Mouse (Mus musculus): ENCODE results near the gene Mcrip2. TPM values are rescaled to one million over a fixed set of nuclear protein-coding genes. Genes with fewer than 3 reads are reported as not detected.

Mcrip2 gene
- polyA plus RNA-seq, 1 experiment from 2014 or later: 49.4 TPM

DNA sequence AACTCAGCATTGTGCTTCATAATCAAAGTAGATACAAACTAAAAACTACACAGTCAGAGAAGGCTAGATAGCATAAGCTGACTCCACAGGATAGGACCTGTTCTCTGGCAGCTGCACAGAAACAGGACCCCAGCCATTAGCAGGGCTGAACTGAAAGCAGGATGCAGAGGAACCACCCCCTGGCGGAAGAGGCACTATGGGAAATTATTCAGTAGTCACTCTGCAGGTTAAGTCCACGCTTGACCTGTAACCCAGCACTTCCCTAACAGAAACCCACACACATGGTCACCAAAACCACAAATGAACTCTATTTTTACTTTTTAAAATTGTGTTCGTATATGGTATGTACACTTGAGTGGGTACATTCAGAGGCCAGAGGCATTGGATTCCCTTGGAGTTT lies 34.5 kb upstream of the Mcrip2 start:
- Histone ChIP-seq H3K9me3 (replicated peaks; ENCODE audit: control insufficient read depth, low read length) (no peaks in the 10 kb centered on the region), H3K4me1 (ENCODE audit: control insufficient read depth, insufficient read depth, low read length) (no peaks in the 10 kb centered on the region), H3K4me2 (ENCODE audit: low read depth, low read length) (no peak overlapping the region), H3K36me3 (ENCODE audit: control insufficient read depth, insufficient read depth, low read length) (0 out of 2 replicates have a peak, but pooled peaks cover 8% of the 10 kb centered on the region), H3K27me3 (ENCODE audit: control insufficient read depth, insufficient read depth, low read length) (no peaks in the 10 kb centered on the region), H3K9ac (ENCODE audit: low read length) (no peak overlapping the region), H3K4me3 (replicated peaks; ENCODE audit: low read length) (no peak overlapping the region), H3K27ac (ENCODE audit: low read length) (no peak overlapping the region)
- no peak for ATAC-seq (ENCODE audit: insufficient read depth, low FRiP score)
- WGBS: 78% methylated on average over 3 of the region's 3 CpGs

DNA sequence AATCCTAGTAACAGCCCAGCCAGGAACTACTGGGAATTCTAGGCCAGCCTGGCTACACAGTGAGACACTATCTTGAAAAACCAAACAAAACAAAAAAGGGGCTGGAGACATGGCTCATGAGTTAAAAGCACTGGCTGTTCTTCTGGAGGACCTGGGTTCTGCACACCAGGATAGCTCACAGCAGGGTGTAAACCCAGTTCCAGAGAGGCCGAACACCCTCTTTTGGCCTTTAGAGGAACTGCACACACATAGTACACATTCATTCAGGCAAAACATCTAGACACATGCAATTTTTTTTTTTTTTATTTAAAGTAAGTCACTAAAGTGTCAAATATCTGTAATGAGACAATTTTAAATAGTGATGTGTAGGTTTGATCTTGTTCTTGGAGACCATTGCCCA lies 31.6 kb upstream of the Mcrip2 start:
- no peak for ATAC-seq (ENCODE audit: insufficient read depth, low FRiP score)
- H3K27me3 ChIP-seq (ENCODE audit: control insufficient read depth, insufficient read depth, low read length): no peaks in the 10 kb centered on the region
- no peaks in the 10 kb centered on the region for H3K9me3 ChIP-seq (replicated peaks; ENCODE audit: control insufficient read depth, low read length)
- H3K4me2 ChIP-seq (ENCODE audit: low read depth, low read length): no peak overlapping the region
- no peak overlapping the region for H3K9ac ChIP-seq (ENCODE audit: low read length)
- H3K27ac ChIP-seq (ENCODE audit: low read length): no peak overlapping the region
- no peak overlapping the region for H3K4me3 ChIP-seq (replicated peaks; ENCODE audit: low read length)
- WGBS: 97% methylated on average over 1 of the region's 1 CpGs
- no peaks in the 10 kb centered on the region for H3K4me1 ChIP-seq (ENCODE audit: control insufficient read depth, insufficient read depth, low read length)
- H3K36me3 ChIP-seq (ENCODE audit: control insufficient read depth, insufficient read depth, low read length): 0 out of 2 replicates have a peak, but pooled peaks cover 8% of the 10 kb centered on the region

DNA sequence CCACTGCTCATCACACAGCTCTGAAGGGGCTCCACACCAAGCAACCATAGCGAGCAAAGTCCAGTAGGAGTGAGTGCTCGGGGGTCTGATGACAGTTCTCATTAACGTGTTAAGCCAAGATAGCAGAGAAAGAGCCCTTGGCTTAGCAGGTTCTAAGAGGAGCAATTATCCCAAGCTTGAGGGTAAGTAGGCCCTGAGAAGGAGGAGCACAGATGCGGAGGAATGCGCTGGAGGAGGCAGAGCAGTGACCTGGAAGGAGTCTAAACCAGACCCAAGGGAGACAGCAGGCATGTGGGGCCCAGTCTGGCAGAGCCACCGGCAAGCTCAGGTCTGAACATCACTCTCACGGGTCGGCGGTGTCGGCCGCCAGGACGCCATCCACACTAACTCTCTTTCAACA lies 27.3 kb upstream of the Mcrip2 start:
- 71% methylated on average over 12 of the region's 12 CpGs for WGBS
- no peak overlapping the region for H3K4me2 ChIP-seq (ENCODE audit: low read depth, low read length)
- 0 out of 2 replicates have a peak, but pooled peaks cover 7% of the 10 kb centered on the region for H3K36me3 ChIP-seq (ENCODE audit: control insufficient read depth, insufficient read depth, low read length)
- ATAC-seq (ENCODE audit: insufficient read depth, low FRiP score): no peak
- no peak overlapping the region for H3K4me3 ChIP-seq (replicated peaks; ENCODE audit: low read length)
- H3K27me3 ChIP-seq (ENCODE audit: control insufficient read depth, insufficient read depth, low read length): no peaks in the 10 kb centered on the region
- H3K9ac ChIP-seq (ENCODE audit: low read length): no peak overlapping the region
- no peak overlapping the region for H3K27ac ChIP-seq (ENCODE audit: low read length)
- no peaks in the 10 kb centered on the region for H3K4me1 ChIP-seq (ENCODE audit: control insufficient read depth, insufficient read depth, low read length)
- no peaks in the 10 kb centered on the region for H3K9me3 ChIP-seq (replicated peaks; ENCODE audit: control insufficient read depth, low read length)

DNA sequence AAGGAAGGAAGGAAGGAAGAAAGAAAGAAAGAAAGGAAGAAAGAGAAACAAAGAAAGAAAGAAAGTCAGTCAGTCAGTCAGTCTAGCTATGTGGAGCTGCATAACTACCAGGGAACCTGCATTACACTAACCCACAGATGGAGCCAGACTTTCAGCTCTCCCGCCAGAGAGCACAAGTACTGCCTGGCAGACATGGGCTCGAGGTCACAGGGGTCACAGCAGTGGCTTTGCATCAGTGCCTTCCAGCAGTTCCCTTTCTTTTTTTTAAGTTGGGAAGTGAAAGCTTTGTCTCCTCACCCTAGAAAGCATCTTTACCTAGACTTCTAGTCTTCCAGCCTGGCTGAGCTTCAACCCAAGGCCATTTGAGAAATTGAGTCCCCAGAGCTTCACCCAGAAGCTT lies 26.9 kb upstream of the Mcrip2 start:
- H3K4me2 ChIP-seq (ENCODE audit: low read depth, low read length): no peak overlapping the region
- no peak for ATAC-seq (ENCODE audit: insufficient read depth, low FRiP score)
- no peaks in the 10 kb centered on the region for H3K4me1 ChIP-seq (ENCODE audit: control insufficient read depth, insufficient read depth, low read length)
- 0 out of 2 replicates have a peak, but pooled peaks cover 2% of the 10 kb centered on the region for H3K36me3 ChIP-seq (ENCODE audit: control insufficient read depth, insufficient read depth, low read length)
- no peak overlapping the region for H3K4me3 ChIP-seq (replicated peaks; ENCODE audit: low read length)
- no peak overlapping the region for H3K9ac ChIP-seq (ENCODE audit: low read length)
- no peaks in the 10 kb centered on the region for H3K9me3 ChIP-seq (replicated peaks; ENCODE audit: control insufficient read depth, low read length)
- WGBS: 52% methylated on average over 2 of the region's 2 CpGs
- H3K27ac ChIP-seq (ENCODE audit: low read length): no peak overlapping the region
- no peaks in the 10 kb centered on the region for H3K27me3 ChIP-seq (ENCODE audit: control insufficient read depth, insufficient read depth, low read length)

DNA sequence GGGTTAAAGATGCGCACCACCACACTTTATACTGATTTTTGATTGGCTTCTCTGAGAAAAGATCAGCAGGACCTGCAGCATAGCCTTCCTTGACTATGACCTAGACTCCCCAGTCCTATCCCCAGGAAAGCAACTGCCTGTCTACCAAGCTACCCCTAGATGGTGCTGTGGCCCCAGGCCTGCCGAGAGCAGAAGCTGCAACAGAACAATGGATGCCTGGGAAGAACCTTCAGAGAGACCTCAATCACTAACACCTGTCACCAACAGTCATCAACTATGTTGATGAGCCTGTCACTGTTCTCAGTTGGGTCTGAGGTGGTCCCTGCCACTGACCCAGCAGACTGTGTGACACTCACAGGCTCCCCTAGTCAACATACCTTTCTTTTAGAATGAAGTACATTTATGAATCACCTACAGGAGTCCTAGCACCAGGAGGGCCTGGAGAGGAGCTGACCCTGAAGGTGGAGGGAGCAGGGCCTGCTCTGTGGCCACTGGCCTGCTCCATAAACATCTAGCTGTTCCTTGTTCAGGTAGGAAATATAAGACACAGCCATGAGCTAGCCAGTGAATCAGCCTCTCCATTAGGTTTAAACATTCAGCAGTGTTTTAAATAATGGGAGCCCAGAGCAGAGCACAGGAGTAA lies 25.5 kb upstream of the Mcrip2 start:
- Histone ChIP-seq H3K36me3 (ENCODE audit: control insufficient read depth, insufficient read depth, low read length) (no peaks in the 10 kb centered on the region), H3K9ac (ENCODE audit: low read length) (no peak overlapping the region), H3K27ac (ENCODE audit: low read length) (no peak overlapping the region), H3K4me2 (ENCODE audit: low read depth, low read length) (no peak overlapping the region), H3K4me3 (replicated peaks; ENCODE audit: low read length) (no peak overlapping the region), H3K4me1 (ENCODE audit: control insufficient read depth, insufficient read depth, low read length) (no peaks in the 10 kb centered on the region), H3K27me3 (ENCODE audit: control insufficient read depth, insufficient read depth, low read length) (no peaks in the 10 kb centered on the region), H3K9me3 (replicated peaks; ENCODE audit: control insufficient read depth, low read length) (no peaks in the 10 kb centered on the region)
- 34% methylated on average over 2 of the region's 2 CpGs for WGBS
- peak; percentile 68 for ATAC-seq (ENCODE audit: insufficient read depth, low FRiP score)

DNA sequence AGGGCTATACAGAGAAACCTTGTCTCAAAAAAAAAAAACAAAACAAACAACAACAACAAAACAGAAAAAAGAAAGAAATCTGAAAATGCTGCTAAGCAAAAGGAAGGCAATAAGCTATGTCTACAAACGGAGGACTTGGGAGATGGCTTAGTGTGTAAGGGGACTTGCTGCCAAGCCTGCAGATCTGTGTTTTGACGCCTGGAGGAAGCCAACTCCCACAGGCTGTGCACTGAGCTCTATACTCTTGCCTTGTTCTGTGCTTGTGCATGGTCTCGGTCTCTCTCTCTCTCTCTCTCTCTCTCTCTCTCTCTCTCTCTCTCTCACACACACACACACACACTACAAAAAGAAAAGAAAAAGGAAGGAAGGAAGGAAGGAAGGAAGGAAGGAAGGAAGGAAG lies 20.3 kb upstream of the Mcrip2 start:
- Histone ChIP-seq H3K9me3 (replicated peaks; ENCODE audit: control insufficient read depth, low read length) (no peaks in the 10 kb centered on the region), H3K4me1 (ENCODE audit: control insufficient read depth, insufficient read depth, low read length) (no peaks in the 10 kb centered on the region), H3K27ac (ENCODE audit: low read length) (no peak overlapping the region), H3K4me3 (replicated peaks; ENCODE audit: low read length) (no peak overlapping the region), H3K4me2 (ENCODE audit: low read depth, low read length) (no peak overlapping the region), H3K36me3 (ENCODE audit: control insufficient read depth, insufficient read depth, low read length) (peaks cover 4% of the 10 kb centered on the region), H3K27me3 (ENCODE audit: control insufficient read depth, insufficient read depth, low read length) (no peaks in the 10 kb centered on the region), H3K9ac (ENCODE audit: low read length) (no peak overlapping the region)
- ATAC-seq (ENCODE audit: insufficient read depth, low FRiP score): no peak
- WGBS: 87% methylated on average over 3 of the region's 3 CpGs

DNA sequence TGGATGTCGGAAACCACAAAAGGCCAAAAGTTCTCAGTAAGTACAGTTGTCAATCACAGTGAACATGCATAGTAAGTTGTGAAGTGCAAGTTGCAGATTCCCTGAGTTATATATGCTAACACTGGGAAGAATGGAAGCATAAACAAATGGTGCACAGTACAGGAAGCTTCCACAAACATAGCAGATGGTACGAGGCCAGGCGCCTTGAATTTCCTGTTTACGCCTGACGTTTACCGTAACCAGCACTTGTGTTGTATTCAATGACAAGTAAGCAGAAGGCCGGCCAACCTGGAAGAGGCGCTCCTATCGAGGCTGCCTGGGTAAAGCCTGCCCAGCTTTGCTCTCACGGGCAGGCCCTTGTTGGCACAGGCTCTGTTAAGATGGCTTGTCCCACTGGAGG lies 18.9 kb upstream of the Mcrip2 start:
- Histone ChIP-seq H3K4me2 (ENCODE audit: low read depth, low read length) (no peak overlapping the region), H3K9me3 (replicated peaks; ENCODE audit: control insufficient read depth, low read length) (no peaks in the 10 kb centered on the region), H3K4me1 (ENCODE audit: control insufficient read depth, insufficient read depth, low read length) (no peaks in the 10 kb centered on the region), H3K27me3 (ENCODE audit: control insufficient read depth, insufficient read depth, low read length) (no peaks in the 10 kb centered on the region), H3K9ac (ENCODE audit: low read length) (no peak overlapping the region), H3K36me3 (ENCODE audit: control insufficient read depth, insufficient read depth, low read length) (peaks cover 8% of the 10 kb centered on the region), H3K27ac (ENCODE audit: low read length) (no peak overlapping the region), H3K4me3 (replicated peaks; ENCODE audit: low read length) (no peak overlapping the region)
- 78% methylated on average over 10 of the region's 10 CpGs for WGBS
- ATAC-seq (ENCODE audit: insufficient read depth, low FRiP score): no peak

DNA sequence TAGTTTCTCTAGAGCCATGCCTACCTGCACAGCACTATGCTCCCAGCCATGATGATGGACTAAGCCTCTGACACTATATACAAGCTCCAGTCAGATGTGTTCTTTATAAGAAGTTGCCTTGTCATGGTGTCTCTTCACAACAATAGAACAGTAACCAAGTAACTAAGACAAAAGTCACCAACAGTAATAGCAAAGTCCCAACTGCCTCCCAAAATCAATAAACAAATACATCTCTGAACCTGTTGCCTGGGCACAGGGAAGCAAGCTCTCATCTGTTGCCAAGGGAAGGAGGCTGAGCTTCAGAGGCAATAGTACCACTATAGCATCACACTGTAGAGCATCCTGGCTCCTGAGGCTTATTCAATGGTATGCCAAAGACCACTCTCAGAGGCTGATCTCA lies 18.2 kb upstream of the Mcrip2 start:
- Histone ChIP-seq H3K9me3 (replicated peaks; ENCODE audit: control insufficient read depth, low read length) (no peaks in the 10 kb centered on the region), H3K36me3 (ENCODE audit: control insufficient read depth, insufficient read depth, low read length) (peaks cover 8% of the 10 kb centered on the region), H3K9ac (ENCODE audit: low read length) (no peak overlapping the region), H3K27me3 (ENCODE audit: control insufficient read depth, insufficient read depth, low read length) (no peaks in the 10 kb centered on the region), H3K4me3 (replicated peaks; ENCODE audit: low read length) (no peak overlapping the region), H3K27ac (ENCODE audit: low read length) (no peak overlapping the region), H3K4me2 (ENCODE audit: low read depth, low read length) (no peak overlapping the region), H3K4me1 (ENCODE audit: control insufficient read depth, insufficient read depth, low read length) (no peaks in the 10 kb centered on the region)
- no peak for ATAC-seq (ENCODE audit: insufficient read depth, low FRiP score)

DNA sequence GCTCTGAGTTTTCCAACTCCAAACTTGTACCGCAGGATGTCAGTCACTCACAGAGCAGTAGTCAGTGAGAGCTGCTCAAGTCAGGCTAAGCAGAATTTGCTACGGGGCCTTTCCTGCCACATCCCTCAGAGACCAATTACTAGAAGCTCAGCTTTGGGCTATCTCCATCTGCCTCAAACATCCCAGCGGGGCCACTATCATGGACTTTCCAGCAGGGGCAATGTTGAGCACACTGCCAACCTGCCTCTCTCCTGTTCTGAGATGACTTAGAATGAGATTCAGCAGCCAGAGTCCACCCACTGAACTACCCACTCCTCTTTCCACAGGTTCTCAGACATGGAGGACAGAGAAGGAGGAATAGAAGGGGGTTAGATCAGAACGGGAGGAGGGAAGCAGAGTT lies 17.1 kb upstream of the Mcrip2 start:
- no peaks in the 10 kb centered on the region for H3K27me3 ChIP-seq (ENCODE audit: control insufficient read depth, insufficient read depth, low read length)
- peaks cover 8% of the 10 kb centered on the region; the same call in 1 of the 2 replicates for H3K4me1 ChIP-seq (ENCODE audit: control insufficient read depth, insufficient read depth, low read length)
- H3K9ac ChIP-seq (ENCODE audit: low read length): no peak overlapping the region
- H3K9me3 ChIP-seq (replicated peaks; ENCODE audit: control insufficient read depth, low read length): no peaks in the 10 kb centered on the region
- peaks cover 8% of the 10 kb centered on the region for H3K36me3 ChIP-seq (ENCODE audit: control insufficient read depth, insufficient read depth, low read length)
- no peak overlapping the region for H3K4me3 ChIP-seq (replicated peaks; ENCODE audit: low read length)
- H3K4me2 ChIP-seq (ENCODE audit: low read depth, low read length): no peak overlapping the region
- no peak overlapping the region for H3K27ac ChIP-seq (ENCODE audit: low read length)
- no peak for ATAC-seq (ENCODE audit: insufficient read depth, low FRiP score)
- 64% methylated on average over 4 of the region's 4 CpGs for WGBS

Measured in stomach, embryonic 16.5 days (tissue).